Mouse (Mus musculus) CH12.LX (cell line): ENCODE results near the gene Ppp2ca. TPM values are rescaled to one million over a fixed set of nuclear protein-coding genes. Genes with fewer than 3 reads are reported as not detected.
"Not testable (repeated sequence)": the region's sequence is repeated elsewhere in the genome, so short reads cannot be mapped to it uniquely, and the experiment has no call there.

ENCODE experiments used
- DNase-seq: peaks from one replicate; pipeline ENCODE4 v3.0.0-alpha.2; 2013; ENCODE audit errors: extremely low read depth
- H3K27ac ChIP-seq: 2 replicates; pipeline ENCODE4 v1.5.1; 2012; ENCODE audit warnings: low read depth, mild to moderate bottlenecking, control low read depth, moderate library complexity; ENCODE audit not compliant: insufficient read depth
- H3K27me3 ChIP-seq: replicated peaks from 2 replicates; pipeline ENCODE3; 2012; ENCODE audit warnings: inconsistent platforms
- H3K36me3 ChIP-seq, 2 experiments: replicated peaks in 1 of 2; 2 replicates each; pipeline versions ENCODE3 to v1.6.1; 2012; ENCODE audit warnings: inconsistent platforms in 1 of 2, low read length in 1 of 2, mild to moderate bottlenecking in 1 of 2, mixed read lengths in 1 of 2, moderate library complexity in 1 of 2; ENCODE audit not compliant: control insufficient read depth in 1 of 2, insufficient read depth in 1 of 2
- H3K4me1 ChIP-seq, 2 experiments: 2 replicates each; pipeline ENCODE4 v1.6.1; 2012; ENCODE audit warnings: inconsistent platforms in 1 of 2, moderate library complexity in 1 of 2; ENCODE audit not compliant: insufficient read depth in 2 of 2, control insufficient read depth in 1 of 2
- H3K4me2 ChIP-seq: 2 replicates; pipeline ENCODE4 v1.6.1; 2012; ENCODE audit warnings: low read depth, mild to moderate bottlenecking, control low read depth; ENCODE audit not compliant: poor library complexity, insufficient read depth, severe bottlenecking
- H3K4me3 ChIP-seq, 3 experiments: fragments of 150-350 bp in 1 of 3; sonication (generic) in 1 of 3; replicated peaks in 1 of 3; 2 replicates each; pipeline versions ENCODE3 to v1.5.1; 2011 to 2012; ENCODE audit warnings: low read depth in 2 of 3, low read length in 2 of 3, mild to moderate bottlenecking in 2 of 3, moderate library complexity in 2 of 3, control low read depth in 1 of 3, improper control_type of control experiment in 1 of 3, inconsistent platforms in 1 of 3, mixed read lengths in 1 of 3; ENCODE audit not compliant: poor library complexity in 1 of 3
- H3K79me2 ChIP-seq: replicated peaks from 2 replicates; pipeline ENCODE4 v1.6.1; 2012; ENCODE audit warnings: mild to moderate bottlenecking, moderate library complexity; ENCODE audit not compliant: control insufficient read depth, poor library complexity, insufficient read depth, severe bottlenecking; ENCODE audit errors: extremely low read depth
- H3K9ac ChIP-seq: 2 replicates; pipeline ENCODE4 v1.6.1; 2012; ENCODE audit warnings: low read depth, mild to moderate bottlenecking, control low read depth, moderate library complexity; ENCODE audit not compliant: insufficient read depth
- H3K9me3 ChIP-seq: replicated peaks from 2 replicates; pipeline ENCODE3; 2012; ENCODE audit warnings: low read length, inconsistent platforms, mixed read lengths
- CTCF ChIP-seq, 2 experiments: IDR thresholded peaks in 1 of 2; conservative IDR thresholded peaks in 1 of 2; 2 replicates each; pipeline ENCODE4 v1.5.1; 2011 to 2012; ENCODE audit warnings: low read depth in 2 of 2, low read length in 2 of 2, improper control_type of control experiment in 1 of 2, inconsistent platforms in 1 of 2, mild to moderate bottlenecking in 1 of 2, moderate library complexity in 1 of 2
- E2F4 ChIP-seq: IDR thresholded peaks from 2 replicates; pipeline ENCODE4 v1.6.1; 2011; ENCODE audit warnings: low read depth, low read length, improper control_type of control experiment; ENCODE audit not compliant: insufficient replicate concordance
- MAFK ChIP-seq: IDR thresholded peaks from 2 replicates; pipeline ENCODE4 v1.6.1; 2011; ENCODE audit warnings: low read length, improper control_type of control experiment; ENCODE audit not compliant: insufficient replicate concordance
- MYC ChIP-seq: IDR thresholded peaks from 2 replicates; pipeline ENCODE4 v1.6.1; 2011; ENCODE audit warnings: low read depth, mild to moderate bottlenecking, improper control_type of control experiment, low read length
- NELFE ChIP-seq: IDR thresholded peaks from 2 replicates; pipeline ENCODE4 v1.6.1; 2011; ENCODE audit warnings: low read depth, low read length, improper control_type of control experiment
- NRF1 ChIP-seq: IDR thresholded peaks from 2 replicates; pipeline ENCODE4 v1.6.1; 2014; ENCODE audit warnings: low read depth, mild to moderate bottlenecking, inconsistent platforms, low read length, improper control_type of control experiment, moderate library complexity
- POLR2A ChIP-seq: IDR thresholded peaks from 2 replicates; pipeline ENCODE4 v1.6.1; 2011; ENCODE audit warnings: low read depth, mild to moderate bottlenecking, improper control_type of control experiment, low read length
- RAD21 ChIP-seq: IDR thresholded peaks from 2 replicates; pipeline ENCODE4 v1.6.1; 2011; ENCODE audit warnings: low read depth, mild to moderate bottlenecking, low read length, improper control_type of control experiment, moderate library complexity
- SMC3 ChIP-seq: IDR thresholded peaks from 2 replicates; pipeline ENCODE4 v1.6.1; 2011; ENCODE audit warnings: low read depth, low read length, improper control_type of control experiment
- ZC3H11A ChIP-seq: IDR thresholded peaks from 2 replicates; pipeline ENCODE4 v1.6.1; 2012; ENCODE audit warnings: low read depth, mild to moderate bottlenecking, inconsistent platforms, low read length, improper control_type of control experiment
- dilution Hi-C: fragments of 300-500 bp; cut with MboI; formaldehyde crosslinking; loops from 2 replicates; pipeline ENCODE4 v1.14.3; 2020; ENCODE audit warnings: low sequenced_read_pairs; ENCODE audit not compliant: extremely low pct_unique_long_range_greater_than_20kb, extremely low pct_ligation_motif_present
- in situ Hi-C: fragments of 300-500 bp; cut with MboI; formaldehyde crosslinking; loops from 3 replicates; pipeline ENCODE4 v1.14.3; 2019; ENCODE audit warnings: low sequenced_read_pairs, low pct_ligation_motif_present, low pct_unique_long_range_greater_than_20kb, mixed read lengths
- polyA plus RNA-seq: library from polyadenylated mRNA; unstranded; fragments of >175 nt; gene quantifications from 2 replicates; pipeline ENCODE4 v1.2.1, GENCODE M21; 2012; ENCODE audit warnings: low read depth; ENCODE audit not compliant: insufficient read length
- total RNA-seq, 2 experiments: library from RNA; depleted of rRNA; stranded (reverse); fragments of 300-350 nt in 1 of 2; fragments of >200 nt in 1 of 2; gene quantifications; 2 replicates each; pipeline ENCODE4 v1.2.3; 2012 to 2014

Gene Ppp2ca
- total and polyA plus RNA-seq, 3 experiments: 85.5 to 185 (median 177) TPM

GRCm38 (mm10) chr11:52129621-52130450 lies 31.4 kb downstream of the Ppp2ca start:
- H3K27ac ChIP-seq: no peak overlapping the region
- no peak overlapping the region for H3K4me3 ChIP-seq
- H3K4me2 ChIP-seq: no peak overlapping the region
- H3K36me3 ChIP-seq: peaks cover 15 to 34% of the 10 kb centered on the region in 2 experiments
- dilution Hi-C loops (no loop called here), in situ Hi-C loops (no loop called here)
- DNase-seq: no peak
- no peaks in the 10 kb centered on the region; a peak in 1 of 4 replicates for H3K4me1 ChIP-seq
- H3K79me2 ChIP-seq: no peaks in the 10 kb centered on the region
- TF ChIP-seq POLR2A (no peak), NRF1 (no peak), E2F4 (no peak), ZC3H11A (no peak)
- no peaks in the 10 kb centered on the region for H3K27me3 ChIP-seq
- no peaks in the 10 kb centered on the region for H3K9me3 ChIP-seq
- H3K9ac ChIP-seq: no peak overlapping the region

- no peaks in the 10 kb centered on the region; a peak in 1 of 4 replicates for H3K4me1 ChIP-seq
- H3K36me3 ChIP-seq: peaks cover 9 to 27% of the 10 kb centered on the region in 2 experiments
- dilution Hi-C loops: no loop called here
- TF ChIP-seq SMC3: peak; percentile 26
- peak in 1 of 2 experiments; percentile 44; a peak in 2 of 4 replicates for TF ChIP-seq CTCF (conservative IDR thresholded peaks at IDR 0.05 in 1 of 2, IDR thresholded peaks at IDR 0.05 in 1 of 2; ENCODE audit: low read depth in 2 of 2, low read length in 2 of 2)
- peak; percentile 21 for TF ChIP-seq RAD21
- no peak for TF ChIP-seq MAFK
- peaks cover 2% of the 10 kb centered on the region for H3K9me3 ChIP-seq
- no peak overlapping the region for H3K9ac ChIP-seq
- in situ Hi-C loops: no loop called here
- H3K27me3 ChIP-seq: no peaks in the 10 kb centered on the region
- no peak for DNase-seq
- no peak overlapping the region for H3K4me2 ChIP-seq
- H3K79me2 ChIP-seq: no peaks in the 10 kb centered on the region
- no peak overlapping the region for H3K4me3 ChIP-seq
- no peak overlapping the region for H3K27ac ChIP-seq
Observed at GRCm38 (mm10) chr11:52130451-52131068, 32.1 kb downstream of the Ppp2ca start.

- not testable (repeated sequence) for H3K4me1 ChIP-seq, H3K27ac ChIP-seq, DNase-seq, H3K79me2 ChIP-seq, H3K36me3 ChIP-seq, H3K9ac ChIP-seq, H3K9me3 ChIP-seq, H3K4me3 ChIP-seq, H3K27me3 ChIP-seq
- in situ Hi-C loops: loop anchor here (10.0 kb wide), 1 partner anchor 81 kb away; no protein-coding TSS in a partner anchor
- H3K4me2 ChIP-seq: peak overlapping the region; percentile 25; the same call in 1 of the 2 replicates
- TF ChIP-seq ZC3H11A: peak; percentile 40
- peak in 1 of 2 experiments; percentile 82; a peak in 2 of 4 replicates for TF ChIP-seq CTCF (conservative IDR thresholded peaks at IDR 0.05 in 1 of 2, IDR thresholded peaks at IDR 0.05 in 1 of 2; ENCODE audit: low read depth in 2 of 2, low read length in 2 of 2)
- peak; percentile 27; the same call in 1 of the 2 replicates for TF ChIP-seq NELFE
- TF ChIP-seq MYC: 0 out of 2 replicates have a peak, but pooled peaks have one; percentile 39
- TF ChIP-seq RAD21: peak; percentile 73
- TF ChIP-seq SMC3: peak; percentile 83
- TF ChIP-seq, all 38 proteins: peak for 6; not testable (repeated sequence) for 32
- dilution Hi-C loops: not testable (repeated sequence)
Observed at GRCm38 (mm10) chr11:52143675-52144074, 45.2 kb downstream of the Ppp2ca start.

GRCm38 (mm10) chr11:52145428-52145827 lies 46.9 kb downstream of the Ppp2ca start, which contains the start of gene Olfr1373:
Gene Olfr1373 (minus strand): TSS chr11:52145528.
- H3K79me2 ChIP-seq, dilution Hi-C loops: not testable (repeated sequence)

More at GRCm38 (mm10) chr11:52145428-52145827, 46.9 kb downstream of the Ppp2ca start, which contains the start of gene Olfr1373:
- not testable (repeated sequence) for H3K4me2 ChIP-seq, H3K9me3 ChIP-seq, H3K4me1 ChIP-seq, H3K9ac ChIP-seq, H3K27ac ChIP-seq, H3K4me3 ChIP-seq, H3K36me3 ChIP-seq, H3K27me3 ChIP-seq, DNase-seq
- in situ Hi-C loops: loop anchor here (10.0 kb wide), 1 partner anchor 79 kb away; no protein-coding TSS in a partner anchor
